Mouse (Mus musculus): ENCODE data around the gene Chd3. TPM values are rescaled to one million over a fixed set of nuclear protein-coding genes. Genes with fewer than 3 reads are reported as not detected.

Chd3 gene
- polyA plus RNA-seq, 1 experiment from 2014 or later: 2.6 TPM

- WGBS (ENCODE audit: insufficient replicate concordance): 65% methylated on average over 2 of the region's 2 CpGs
- DNase-seq: no peak
- Histone ChIP-seq H3K9me3 (replicated peaks) (no peaks in the 10 kb centered on the region), H3K9ac (no peak overlapping the region), H3K36me3 (peaks cover 85% of the 10 kb centered on the region), H3K27ac (no peak overlapping the region), H3K4me3 (replicated peaks) (no peak overlapping the region), H3K4me2 (no peak overlapping the region), H3K27me3 (no peaks in the 10 kb centered on the region), H3K4me1 (replicated peaks) (peaks cover 12% of the 10 kb centered on the region)
- ATAC-seq (ENCODE audit: low read depth): no peak
Observed at GRCm38 (mm10) chr11:69306039-69306438, 63.2 kb downstream of the Chd3 start.

- no peak overlapping the region for H3K27ac ChIP-seq
- no peaks in the 10 kb centered on the region for H3K27me3 ChIP-seq
- no peaks in the 10 kb centered on the region for H3K9me3 ChIP-seq (replicated peaks)
- no peak overlapping the region for H3K9ac ChIP-seq
- H3K4me2 ChIP-seq: no peak overlapping the region
- ATAC-seq (ENCODE audit: low read depth) (no peak), DNase-seq (no peak)
- 84% methylated on average over 9 of the region's 9 CpGs for WGBS (ENCODE audit: insufficient replicate concordance)
- H3K4me3 ChIP-seq (replicated peaks): no peak overlapping the region
- peaks cover 81% of the 10 kb centered on the region for H3K36me3 ChIP-seq
- peaks cover 12% of the 10 kb centered on the region for H3K4me1 ChIP-seq (replicated peaks)
Observed at GRCm38 (mm10) chr11:69305291-69305690, 63.9 kb downstream of the Chd3 start.

GRCm38 (mm10) chr11:69302817-69303216 lies 66.4 kb downstream of the Chd3 start:
- 77% methylated on average over 7 of the region's 7 CpGs for WGBS (ENCODE audit: insufficient replicate concordance)

GRCm38 (mm10) chr11:69298231-69298630 lies 71.0 kb downstream of the Chd3 start:
- 73% methylated on average over 7 of the region's 7 CpGs for WGBS (ENCODE audit: insufficient replicate concordance)
- Histone ChIP-seq H3K27ac (no peak overlapping the region), H3K9me3 (replicated peaks) (no peaks in the 10 kb centered on the region), H3K9ac (no peak overlapping the region), H3K4me2 (no peak overlapping the region), H3K27me3 (no peaks in the 10 kb centered on the region), H3K4me3 (replicated peaks) (no peak overlapping the region), H3K4me1 (replicated peaks) (0 out of 2 replicates have a peak, but pooled peaks cover 4% of the 10 kb centered on the region), H3K36me3 (peaks cover 31% of the 10 kb centered on the region)
- DNase-seq (no peak), ATAC-seq (ENCODE audit: low read depth) (no peak)

More at GRCm38 (mm10) chr11:69302817-69303216, 66.4 kb downstream of the Chd3 start:
- Histone ChIP-seq H3K4me3 (replicated peaks) (no peak overlapping the region), H3K36me3 (peaks cover 66% of the 10 kb centered on the region), H3K4me1 (replicated peaks) (peaks cover 12% of the 10 kb centered on the region), H3K27ac (no peak overlapping the region), H3K9ac (no peak overlapping the region), H3K9me3 (replicated peaks) (no peaks in the 10 kb centered on the region), H3K27me3 (no peaks in the 10 kb centered on the region), H3K4me2 (no peak overlapping the region)
- no peak for DNase-seq
- no peak for ATAC-seq (ENCODE audit: low read depth)

- no peak for DNase-seq
- Histone ChIP-seq H3K36me3 (peaks cover 27% of the 10 kb centered on the region), H3K9ac (no peak overlapping the region), H3K27me3 (no peaks in the 10 kb centered on the region), H3K4me3 (replicated peaks) (no peak overlapping the region), H3K4me1 (replicated peaks) (0 out of 2 replicates have a peak, but pooled peaks cover 4% of the 10 kb centered on the region), H3K4me2 (no peak overlapping the region), H3K27ac (no peak overlapping the region), H3K9me3 (replicated peaks) (no peaks in the 10 kb centered on the region)
- ATAC-seq (ENCODE audit: low read depth): no peak
- 78% methylated on average over 2 of the region's 2 CpGs for WGBS (ENCODE audit: insufficient replicate concordance)
Observed at GRCm38 (mm10) chr11:69297799-69298198, 71.4 kb downstream of the Chd3 start.

GRCm38 (mm10) chr11:69295286-69295685 lies 73.9 kb downstream of the Chd3 start:
- DNase-seq (no peak), ATAC-seq (ENCODE audit: low read depth) (no peak)
- no peak overlapping the region for H3K27ac ChIP-seq
- H3K9me3 ChIP-seq (replicated peaks): no peaks in the 10 kb centered on the region
- H3K36me3 ChIP-seq: peaks cover 9% of the 10 kb centered on the region; the same call in 1 of the 2 replicates
- H3K4me2 ChIP-seq: no peak overlapping the region
- no peak overlapping the region for H3K4me3 ChIP-seq (replicated peaks)
- WGBS (ENCODE audit: insufficient replicate concordance): 64% methylated on average over 3 of the region's 3 CpGs
- H3K4me1 ChIP-seq (replicated peaks): peaks cover 7% of the 10 kb centered on the region; the same call in 1 of the 2 replicates
- H3K9ac ChIP-seq: no peak overlapping the region
- H3K27me3 ChIP-seq: no peaks in the 10 kb centered on the region

Other genes with a start within 250 kb of the Chd3 start
- 0.17 and 0.18 TPM in 2 replicates for gene Hes7, start 249.0 kb downstream of the Chd3 start, polyA plus RNA-seq (2015; fragmentation: Nextera tagmentation; extraction: Ambion mirVana)
- 0.09 TPM in 1 of 2 replicates, not detected in the other for gene 9130213A22Rik, start 246.8 kb downstream of the Chd3 start, polyA plus RNA-seq (2015; fragmentation: Nextera tagmentation; extraction: Ambion mirVana)
- gene Aloxe3, start 243.5 kb downstream of the Chd3 start, polyA plus RNA-seq (2015; fragmentation: Nextera tagmentation; extraction: Ambion mirVana): 0.06 TPM in 1 of 2 replicates, not detected in the other
- not detected in 2 replicates for gene Alox12b, start 212.4 kb downstream of the Chd3 start, polyA plus RNA-seq (2015; fragmentation: Nextera tagmentation; extraction: Ambion mirVana)
- 0.20 TPM in 1 of 2 replicates, not detected in the other for gene Alox8, start 171.6 kb downstream of the Chd3 start, polyA plus RNA-seq (2015; fragmentation: Nextera tagmentation; extraction: Ambion mirVana)
- gene Gucy2e, start 132.4 kb downstream of the Chd3 start, polyA plus RNA-seq (2015; fragmentation: Nextera tagmentation; extraction: Ambion mirVana): not detected in 2 replicates
- 9.8 and 10.1 TPM in 2 replicates for gene Cntrob, start 45.6 kb downstream of the Chd3 start, polyA plus RNA-seq (2015; fragmentation: Nextera tagmentation; extraction: Ambion mirVana)
- gene Trappc1, start 45.4 kb downstream of the Chd3 start, polyA plus RNA-seq (2015; fragmentation: Nextera tagmentation; extraction: Ambion mirVana): 90.7 and 94.6 TPM in 2 replicates
- 0.07 and 0.19 TPM in 2 replicates for gene Kcnab3, start 43.1 kb downstream of the Chd3 start, polyA plus RNA-seq (2015; fragmentation: Nextera tagmentation; extraction: Ambion mirVana)
- gene Rnf227, start 28.9 kb downstream of the Chd3 start, polyA plus RNA-seq (2015; fragmentation: Nextera tagmentation; extraction: Ambion mirVana): 0.92 and 1.1 TPM in 2 replicates
- gene Naa38, start 26.1 kb upstream of the Chd3 start, polyA plus RNA-seq (2015; fragmentation: Nextera tagmentation; extraction: Ambion mirVana): 102 and 105 TPM in 2 replicates
- 10.3 and 13.0 TPM in 2 replicates for gene Cyb5d1, start 26.2 kb upstream of the Chd3 start, polyA plus RNA-seq (2015; fragmentation: Nextera tagmentation; extraction: Ambion mirVana)
- gene Tmem88, start 28.8 kb upstream of the Chd3 start, polyA plus RNA-seq (2015; fragmentation: Nextera tagmentation; extraction: Ambion mirVana): 8.9 and 9.5 TPM in 2 replicates
- gene Kdm6b, start 44.3 kb upstream of the Chd3 start, polyA plus RNA-seq (2015; fragmentation: Nextera tagmentation; extraction: Ambion mirVana): 4.8 and 5.1 TPM in 2 replicates
- 0.06 and 0.12 TPM in 2 replicates for gene Dnah2, start 179.7 kb upstream of the Chd3 start, polyA plus RNA-seq (2015; fragmentation: Nextera tagmentation; extraction: Ambion mirVana)
- 0.75 and 0.85 TPM in 2 replicates for gene Efnb3, start 190.8 kb upstream of the Chd3 start, polyA plus RNA-seq (2015; fragmentation: Nextera tagmentation; extraction: Ambion mirVana)
- gene Wrap53, start 210.8 kb upstream of the Chd3 start, polyA plus RNA-seq (2015; fragmentation: Nextera tagmentation; extraction: Ambion mirVana): 23.1 and 23.7 TPM in 2 replicates
- 83.0 and 90.4 TPM in 2 replicates for gene Trp53, start 211.0 kb upstream of the Chd3 start, polyA plus RNA-seq (2015; fragmentation: Nextera tagmentation; extraction: Ambion mirVana)
- 21.7 and 30.8 TPM in 2 replicates for gene Atp1b2, start 236.5 kb upstream of the Chd3 start, polyA plus RNA-seq (2015; fragmentation: Nextera tagmentation; extraction: Ambion mirVana)
- gene Shbg, start 248.5 kb upstream of the Chd3 start, polyA plus RNA-seq (2015; fragmentation: Nextera tagmentation; extraction: Ambion mirVana): 33.4 and 34.8 TPM in 2 replicates

All from liver, embryonic 13.5 days (tissue).